Mouse (Mus musculus) liver, adult 2 months (tissue): ENCODE results near the gene Srpx2. TPM values are rescaled to one million over a fixed set of nuclear protein-coding genes. Genes with fewer than 3 reads are reported as not detected.
A peak's percentile ranks its signal among the peaks of the same experiment; 100 is the strongest.

Source experiments
- DNase-seq: peaks from one replicate; pipeline ENCODE4 v3.0.0-alpha.2; 2011; ENCODE audit warnings: low read depth, low spot score; ENCODE audit errors: extremely low read depth
- H3K27ac ChIP-seq: fragments of 200-500 bp; replicated peaks from 2 replicates; pipeline ENCODE4 v1.5.1; 2012; ENCODE audit warnings: low read depth, mild to moderate bottlenecking, control low read depth, inconsistent platforms, low read length; ENCODE audit not compliant: insufficient read depth
- H3K27me3 ChIP-seq: fragments of 200-500 bp; 2 replicates; pipeline ENCODE4 v1.6.1; 2012; ENCODE audit warnings: mild to moderate bottlenecking, moderate library complexity, low read length, inconsistent platforms; ENCODE audit not compliant: control insufficient read depth, insufficient read depth
- H3K36me3 ChIP-seq: fragments of 200-500 bp; 2 replicates; pipeline ENCODE4 v1.6.1; 2012; ENCODE audit warnings: low read length, inconsistent platforms; ENCODE audit not compliant: control insufficient read depth, insufficient read depth
- H3K4me1 ChIP-seq: fragments of 200-500 bp; 2 replicates; pipeline ENCODE4 v1.6.1; 2011; ENCODE audit warnings: low read length; ENCODE audit not compliant: control insufficient read depth, insufficient read depth
- H3K4me3 ChIP-seq: fragments of 200-500 bp; 2 replicates; pipeline ENCODE4 v1.5.1; 2011; ENCODE audit warnings: low read depth, mild to moderate bottlenecking, control low read depth, low read length, moderate library complexity; ENCODE audit not compliant: insufficient read depth
- H3K79me2 ChIP-seq: fragments of 200-500 bp; 2 replicates; pipeline ENCODE4 v1.6.1; 2012; ENCODE audit warnings: inconsistent platforms, mild to moderate bottlenecking, low read length, moderate library complexity; ENCODE audit not compliant: control insufficient read depth, insufficient read depth
- H3K9ac ChIP-seq: fragments of 200-500 bp; 2 replicates; pipeline ENCODE4 v1.6.1; 2012; ENCODE audit warnings: low read depth, mild to moderate bottlenecking, control low read depth, inconsistent platforms, low read length
- CTCF ChIP-seq: fragments of 200-500 bp; IDR thresholded peaks from 2 replicates; pipeline ENCODE4 v1.5.1; 2011; ENCODE audit warnings: low read depth, low read length, control low read depth
- POLR2A ChIP-seq: fragments of 200-500 bp; IDR thresholded peaks from 2 replicates; pipeline ENCODE4 v1.6.1; 2011; ENCODE audit warnings: low read length, control low read depth; ENCODE audit not compliant: insufficient read depth; ENCODE audit errors: extremely low read depth
- WGBS: fragments of 180-500 bp; shearing (Covaris S2); methylation state at CpG from one replicate; pipeline ENCODE4 v1.1.7; 2018; 5-methylcytosine and 5-hydroxymethylcytosine counted together
- polyA plus RNA-seq: library from polyadenylated mRNA; depleted of rRNA; stranded (reverse); fragments of >200 nt; gene quantifications from 2 replicates; pipeline ENCODE4 v1.2.3, GENCODE M21; 2012; rRNA removed
- total RNA-seq: library from RNA; depleted of rRNA; stranded (reverse); fragments of >200 nt; gene quantifications from 2 replicates; pipeline ENCODE4 v1.2.3, GENCODE M21; 2014; rRNA removed

Srpx2 gene
- total RNA-seq (1.2 and 1.7 TPM in 2 replicates), polyA plus RNA-seq (1.3 and 1.4 TPM in 2 replicates)

DNA sequence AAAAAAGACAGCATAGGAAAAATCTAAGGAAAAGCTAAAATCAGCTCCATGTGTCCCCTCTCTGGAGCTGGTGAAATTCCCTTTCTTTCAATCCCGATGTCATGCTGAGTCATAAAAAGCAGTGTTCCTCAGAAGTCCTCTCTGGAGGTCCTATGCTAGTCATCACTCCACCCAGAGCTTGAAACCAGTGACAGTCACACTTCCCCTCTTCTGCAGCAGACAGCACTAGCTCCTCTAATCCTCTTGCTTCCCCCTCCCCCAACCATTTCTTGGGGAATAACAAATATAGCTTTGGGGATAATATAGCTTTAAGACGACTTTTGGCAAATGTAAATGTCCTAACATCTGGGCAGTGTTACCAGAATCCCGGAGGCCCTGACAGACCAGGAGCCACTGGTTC lies at the start of gene Srpx2:
Srpx2 (plus strand) TSS at position 166 of the 400 bp plus-strand sequence.
- TF ChIP-seq CTCF, result no peak
- no peak for TF ChIP-seq POLR2A
- WGBS, result 24% methylated on average over 3 of the region's 3 CpGs
- Histone ChIP-seq H3K9ac (no peak within 1 kb of the TSS), H3K27ac (no peak within 1 kb of the TSS), H3K27me3 (no peaks in the 10 kb centered on the region), H3K79me2 (no peaks in the 10 kb centered on the region), H3K36me3 (no peaks in the 10 kb centered on the region), H3K4me3 (no peak within 1 kb of the TSS), H3K4me1 (no peaks in the 10 kb centered on the region)
- DNase-seq, result no peak

- H3K27ac ChIP-seq, result no peak overlapping the region
- no peak overlapping the region for H3K4me3 ChIP-seq
- DNase-seq, result peak; percentile 13
- WGBS, result 83% methylated on average over 6 of the region's 6 CpGs
- H3K4me1 ChIP-seq, result no peaks in the 10 kb centered on the region
- H3K9ac ChIP-seq, result no peak overlapping the region
- H3K79me2 ChIP-seq, result no peaks in the 10 kb centered on the region
- H3K36me3 ChIP-seq, result no peaks in the 10 kb centered on the region
- H3K27me3 ChIP-seq, result no peaks in the 10 kb centered on the region
- TF ChIP-seq CTCF (no peak), POLR2A (no peak)
Measured at GRCm38 (mm10) chrX:133869743-133870142, 38.5 kb upstream of the Srpx2 start.

DNA sequence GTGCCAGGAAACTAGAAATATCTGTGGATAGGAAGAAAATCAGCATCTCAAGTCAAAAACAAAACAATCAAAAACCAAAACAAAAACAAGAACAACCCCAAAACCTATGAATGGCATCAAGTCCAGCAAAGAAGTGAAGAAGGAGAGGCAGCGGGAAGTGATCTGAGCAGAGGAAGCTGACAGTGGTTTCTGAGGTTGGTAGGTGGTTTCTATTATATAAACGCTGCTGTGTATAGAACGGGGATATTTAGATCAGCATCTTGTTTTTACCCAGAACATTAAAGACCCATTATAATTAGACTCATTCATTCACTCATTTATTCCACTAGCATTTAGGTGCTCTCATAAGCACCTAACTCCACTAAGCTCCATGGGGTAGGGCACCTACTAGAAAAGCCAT lies 20.9 kb upstream of the Srpx2 start:
- Histone ChIP-seq H3K4me1 (no peaks in the 10 kb centered on the region), H3K27ac (no peak overlapping the region), H3K9ac (no peak overlapping the region), H3K4me3 (no peak overlapping the region), H3K79me2 (no peaks in the 10 kb centered on the region), H3K27me3 (no peaks in the 10 kb centered on the region), H3K36me3 (no peaks in the 10 kb centered on the region)
- 90% methylated on average over 3 of the region's 3 CpGs for WGBS
- DNase-seq, result no peak
- no peak for TF ChIP-seq POLR2A
- TF ChIP-seq CTCF, result no peak

DNA sequence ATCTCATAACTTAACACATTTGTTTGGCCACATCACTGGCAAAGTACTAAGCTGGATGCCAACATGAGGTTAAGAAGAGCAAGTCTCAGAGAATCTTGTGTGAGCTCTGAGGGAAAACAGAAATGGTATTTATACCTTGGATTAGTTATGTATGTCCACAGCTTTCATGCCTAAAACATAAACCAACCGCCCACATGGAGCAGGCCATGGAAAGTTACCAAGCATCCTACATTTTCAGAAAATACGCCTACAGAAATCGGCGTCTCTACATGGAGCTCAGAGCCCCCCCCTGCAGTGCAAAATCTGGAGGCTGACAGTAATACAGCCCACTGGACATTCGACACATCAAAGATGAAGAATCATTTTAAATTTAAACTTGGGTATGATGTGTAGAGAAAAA lies 20.1 kb upstream of the Srpx2 start:
- Histone ChIP-seq H3K36me3 (no peaks in the 10 kb centered on the region), H3K27me3 (no peaks in the 10 kb centered on the region), H3K27ac (no peak overlapping the region), H3K79me2 (no peaks in the 10 kb centered on the region), H3K4me3 (no peak overlapping the region), H3K9ac (no peak overlapping the region), H3K4me1 (no peaks in the 10 kb centered on the region)
- whole genome bisulfite sequencing, result 94% methylated on average over 5 of the region's 5 CpGs
- DNase-seq, result no peak
- TF ChIP-seq CTCF, result no peak
- no peak for TF ChIP-seq POLR2A

DNA sequence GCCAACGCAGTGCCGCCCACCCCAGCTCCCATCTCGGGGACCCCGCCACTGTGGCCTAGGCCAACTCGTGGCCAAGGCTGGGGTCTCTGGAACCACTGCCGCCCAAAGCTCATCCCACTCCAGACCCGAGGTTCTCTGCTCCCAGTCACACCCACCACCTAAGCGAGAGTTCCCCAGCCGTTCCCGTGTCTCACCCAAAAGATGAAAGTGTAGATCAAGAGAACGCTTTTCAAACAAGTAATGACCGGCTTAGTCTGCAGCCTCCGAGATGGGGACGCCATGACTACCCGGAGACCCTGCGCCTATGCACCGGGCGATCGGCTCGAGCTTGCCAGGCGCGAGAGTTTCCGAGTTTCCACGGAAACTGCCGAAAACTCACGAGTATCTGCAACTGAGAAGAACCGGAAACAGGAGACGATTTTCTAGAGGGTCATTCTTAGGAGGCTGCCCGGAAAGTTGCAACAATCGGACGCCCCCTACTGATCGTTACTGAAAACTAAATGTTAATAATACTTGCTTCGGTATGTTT lies 10.1 kb upstream of the Srpx2 start, which contains the start of gene Tspan6:
Tspan6 (minus strand) TSS at position 416 of the 529 bp plus-strand sequence.
- peak within 1 kb of the TSS; percentile 71; the same call in 1 of the 2 replicates for H3K9ac ChIP-seq
- TF ChIP-seq POLR2A (no peak), CTCF (peak; percentile 4; the same call in 1 of the 2 replicates)
- 0 out of 2 replicates have a peak, but pooled peaks cover 2% of the 10 kb centered on the region for H3K4me1 ChIP-seq
- H3K4me3 ChIP-seq, result peak within 1 kb of the TSS; percentile 48
- no peak within 1 kb of the TSS for H3K27ac ChIP-seq
- peak; percentile 23 for DNase-seq
- no peaks in the 10 kb centered on the region for H3K79me2 ChIP-seq
- no peaks in the 10 kb centered on the region for H3K27me3 ChIP-seq
- no peaks in the 10 kb centered on the region for H3K36me3 ChIP-seq
- 2% methylated on average over 32 of the region's 33 CpGs for whole genome bisulfite sequencing

DNA sequence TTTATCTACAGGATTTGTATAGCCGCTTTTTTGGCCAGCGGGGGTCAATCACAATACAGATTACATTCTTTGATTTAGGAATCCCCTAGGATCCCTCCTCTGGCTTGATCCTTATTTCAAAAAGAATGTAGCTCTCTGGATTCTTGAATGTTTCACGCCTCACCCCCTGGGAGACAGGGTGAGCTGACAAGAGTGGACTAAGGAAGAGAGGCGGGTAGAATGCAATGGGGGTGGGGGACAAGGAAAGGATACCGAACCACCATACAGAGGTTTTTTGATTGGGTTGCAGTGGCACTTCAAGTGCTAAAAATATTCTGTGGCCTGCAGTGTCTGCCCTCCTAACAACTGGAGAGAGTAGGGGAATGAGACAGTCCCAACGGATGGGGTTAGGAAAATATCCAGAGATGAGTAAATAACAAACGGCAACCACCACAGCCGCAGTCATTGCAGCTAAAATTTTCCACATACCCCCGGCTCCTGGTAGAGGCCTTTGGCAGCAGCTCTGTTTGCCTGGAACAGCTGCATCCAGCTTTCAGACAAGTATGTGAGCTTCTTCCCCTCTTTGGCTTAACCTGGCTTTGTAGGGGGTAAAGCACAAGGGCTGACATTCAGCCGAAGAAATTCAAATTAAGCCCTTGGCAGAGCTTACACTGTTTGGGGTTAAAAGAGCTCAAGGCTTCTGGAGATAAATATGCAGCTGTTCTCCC lies 3.3 kb downstream of the Srpx2 start:
- Histone ChIP-seq H3K9ac (no peak overlapping the region), H3K27ac (no peak overlapping the region), H3K4me1 (no peaks in the 10 kb centered on the region; the same call in 1 of the 2 replicates), H3K4me3 (no peak overlapping the region), H3K27me3 (no peaks in the 10 kb centered on the region), H3K36me3 (no peaks in the 10 kb centered on the region), H3K79me2 (no peaks in the 10 kb centered on the region)
- no peak for TF ChIP-seq POLR2A
- no peak for TF ChIP-seq CTCF
- 49% methylated on average over 10 of the region's 10 CpGs for whole genome bisulfite sequencing
- DNase-seq, result peak; percentile 22
